Mouse (Mus musculus) hindbrain, postnatal 0 days (tissue): ENCODE results near the gene Inpp5a. TPM values are rescaled to one million over a fixed set of nuclear protein-coding genes. Genes with fewer than 3 reads are reported as not detected.

Experiments
- ATAC-seq: fragments of 200-750 bp; cut with Nextera tagmentation; 2 replicates; pipeline ENCODE4 v1.8.0; 2017; ENCODE audit warnings: mild to moderate bottlenecking, moderate TSS enrichment, moderate library complexity
- DNase-seq: peaks from one replicate; pipeline ENCODE4 v3.0.0-alpha.2; 2015; ENCODE audit warnings: low spot score
- H3K27ac ChIP-seq: fragments of 300-500 bp; sonication (generic); 2 replicates; pipeline ENCODE4 v1.5.1; 2014; ENCODE audit warnings: mild to moderate bottlenecking
- H3K27me3 ChIP-seq: fragments of 300-500 bp; sonication (generic); 2 replicates; pipeline ENCODE4 v1.6.1; 2014; ENCODE audit warnings: low read length, mixed read lengths; ENCODE audit not compliant: insufficient read depth
- H3K36me3 ChIP-seq: fragments of 300-500 bp; sonication (generic); 2 replicates; pipeline ENCODE4 v1.6.1; 2014; ENCODE audit warnings: low read length, mixed read lengths; ENCODE audit not compliant: insufficient read depth
- H3K4me1 ChIP-seq: fragments of 300-500 bp; sonication (generic); 2 replicates; pipeline ENCODE4 v1.6.1; 2014; ENCODE audit warnings: antibody characterized with exemption, low read length, mixed read lengths; ENCODE audit not compliant: insufficient read depth
- H3K4me2 ChIP-seq: fragments of 300-500 bp; sonication (generic); 2 replicates; pipeline ENCODE4 v1.6.1; 2014; ENCODE audit warnings: low read depth, mild to moderate bottlenecking, low read length, moderate library complexity, mixed read lengths
- H3K4me3 ChIP-seq: fragments of 300-500 bp; sonication (generic); 2 replicates; pipeline ENCODE4 v1.5.1; 2014; ENCODE audit warnings: low read length
- H3K9ac ChIP-seq: fragments of 300-500 bp; sonication (generic); replicated peaks from 2 replicates; pipeline ENCODE4 v1.6.1; 2014; ENCODE audit warnings: mild to moderate bottlenecking, low read length, moderate library complexity, mixed read lengths
- H3K9me3 ChIP-seq: fragments of 300-500 bp; sonication (generic); 2 replicates; pipeline ENCODE4 v1.6.1; 2016; ENCODE audit warnings: low read length, mixed read lengths
- CTCF ChIP-seq: IDR thresholded peaks from 2 replicates; pipeline ENCODE4 v1.5.1; 2016; ENCODE audit warnings: antibody characterized with exemption, control low read depth, low read depth
- WGBS: fragments of 180-500 bp; shearing (Covaris S2); extraction: QIAGEN DNeasy Blood & Tissue Kit; methylation state at CpG from one replicate; pipeline ENCODE4 v1.1.7; 2014; 5-methylcytosine and 5-hydroxymethylcytosine counted together
- polyA plus RNA-seq: library from polyadenylated mRNA; unstranded; fragments of >200 nt; fragmentation: Nextera tagmentation; extraction: Ambion mirVana; gene quantifications from 2 replicates; pipeline ENCODE4 v1.2.1, GENCODE M21; 2015
- total RNA-seq: library from RNA; depleted of rRNA; stranded (reverse); fragments of >200 nt; gene quantifications from 2 replicates; pipeline ENCODE4 v1.2.3, GENCODE M21; 2014

Gene Inpp5a
- total and polyA plus RNA-seq, 2 experiments from 2014 or later, result 16.6 to 23.6 TPM

- 79% methylated on average over 2 of the region's 2 CpGs for WGBS
- no peak for DNase-seq
- ATAC-seq, result no peak
- no peak overlapping the region for H3K9ac ChIP-seq
- no peak for TF ChIP-seq CTCF
- no peak overlapping the region for H3K4me3 ChIP-seq
- peaks cover 6% of the 10 kb centered on the region; the same call in 1 of the 2 replicates for H3K4me1 ChIP-seq
- H3K27ac ChIP-seq, result no peak overlapping the region
- H3K36me3 ChIP-seq, result no peaks in the 10 kb centered on the region
- no peak overlapping the region for H3K4me2 ChIP-seq
- no peaks in the 10 kb centered on the region for H3K27me3 ChIP-seq
- no peaks in the 10 kb centered on the region for H3K9me3 ChIP-seq
Observed at GRCm38 (mm10) chr7:139381877-139382276, 7.0 kb upstream of the Inpp5a start.

GRCm38 (mm10) chr7:139382796-139383195, 6.1 kb upstream of the Inpp5a start:
- no peak overlapping the region for H3K4me3 ChIP-seq

GRCm38 (mm10) chr7:139384500-139384899, 4.4 kb upstream of the Inpp5a start:
- no peak for TF ChIP-seq CTCF
- 88% methylated on average over 1 of the region's 1 CpGs for WGBS
- no peak for DNase-seq
- Histone ChIP-seq H3K27ac (no peak overlapping the region), H3K9me3 (no peaks in the 10 kb centered on the region), H3K27me3 (no peaks in the 10 kb centered on the region), H3K36me3 (no peaks in the 10 kb centered on the region), H3K4me3 (no peak overlapping the region), H3K9ac (no peak overlapping the region), H3K4me2 (no peak overlapping the region), H3K4me1 (peaks cover 14% of the 10 kb centered on the region)
- ATAC-seq, result no peak

More at GRCm38 (mm10) chr7:139382796-139383195, 6.1 kb upstream of the Inpp5a start:
- no peak for TF ChIP-seq CTCF
- Histone ChIP-seq H3K27ac (no peak overlapping the region), H3K9me3 (no peaks in the 10 kb centered on the region), H3K4me2 (no peak overlapping the region), H3K36me3 (no peaks in the 10 kb centered on the region), H3K4me1 (peaks cover 6% of the 10 kb centered on the region), H3K9ac (no peak overlapping the region), H3K27me3 (no peaks in the 10 kb centered on the region)
- 86% methylated on average over 2 of the region's 2 CpGs for whole genome bisulfite sequencing
- ATAC-seq (no peak), DNase-seq (no peak)

- no peaks in the 10 kb centered on the region for H3K27me3 ChIP-seq
- no peak overlapping the region for H3K27ac ChIP-seq
- H3K4me1 ChIP-seq, result peaks cover 19% of the 10 kb centered on the region
- H3K9me3 ChIP-seq, result no peaks in the 10 kb centered on the region
- no peaks in the 10 kb centered on the region for H3K36me3 ChIP-seq
- H3K4me3 ChIP-seq, result no peak overlapping the region
- WGBS, result 67% methylated on average over 2 of the region's 2 CpGs
- no peak overlapping the region for H3K9ac ChIP-seq
- ATAC-seq, result no peak
- TF ChIP-seq CTCF, result no peak
- no peak overlapping the region for H3K4me2 ChIP-seq
- peak; percentile 37 for DNase-seq
Observed at GRCm38 (mm10) chr7:139384916-139385530, 3.9 kb upstream of the Inpp5a start.

- Histone ChIP-seq H3K9ac (no peak overlapping the region), H3K27ac (no peak overlapping the region), H3K4me3 (no peak overlapping the region), H3K27me3 (no peaks in the 10 kb centered on the region), H3K4me1 (peaks cover 32% of the 10 kb centered on the region), H3K36me3 (no peaks in the 10 kb centered on the region), H3K4me2 (no peak overlapping the region), H3K9me3 (no peaks in the 10 kb centered on the region)
- WGBS, result 67% methylated on average over 9 of the region's 9 CpGs
- ATAC-seq (no peak), DNase-seq (no peak)
- TF ChIP-seq CTCF, result no peak
Observed at GRCm38 (mm10) chr7:139386933-139387690, 1.8 kb upstream of the Inpp5a start.

- peak overlapping the region; percentile 89 for H3K9ac ChIP-seq
- TF ChIP-seq CTCF, result no peak
- H3K4me3 ChIP-seq, result peak overlapping the region; percentile 87
- no peaks in the 10 kb centered on the region for H3K27me3 ChIP-seq
- peak overlapping the region; percentile 83 for H3K27ac ChIP-seq
- 19% methylated on average over 16 of the region's 16 CpGs for WGBS
- ATAC-seq (peak; percentile 76), DNase-seq (no peak)
- H3K4me1 ChIP-seq, result peaks cover 38% of the 10 kb centered on the region
- peak overlapping the region; percentile 83 for H3K4me2 ChIP-seq
- no peaks in the 10 kb centered on the region for H3K9me3 ChIP-seq
- H3K36me3 ChIP-seq, result no peaks in the 10 kb centered on the region
Observed at GRCm38 (mm10) chr7:139387921-139388669, 814 bp upstream of the Inpp5a start.
